Mouse (Mus musculus) mature B cell (primary cell): ENCODE measurements around the gene Furin.

Experiments used
- in situ Hi-C: fragments of 300-500 bp; cut with MboI; formaldehyde crosslinking; loops from 2 replicates; pipeline ENCODE4 v1.14.3; 2019

The Furin gene

GRCm38 (mm10) chr7:80341793-80342192 lies 63.4 kb downstream of the Furin start:
- in situ Hi-C loops, result no loop called here

GRCm38 (mm10) chr7:80340793-80341192 lies 64.4 kb downstream of the Furin start, which contains the start of gene Unc45a:
Unc45a (minus strand) TSS chr7:80341005.
- in situ Hi-C loops, result no loop called here

DNA sequence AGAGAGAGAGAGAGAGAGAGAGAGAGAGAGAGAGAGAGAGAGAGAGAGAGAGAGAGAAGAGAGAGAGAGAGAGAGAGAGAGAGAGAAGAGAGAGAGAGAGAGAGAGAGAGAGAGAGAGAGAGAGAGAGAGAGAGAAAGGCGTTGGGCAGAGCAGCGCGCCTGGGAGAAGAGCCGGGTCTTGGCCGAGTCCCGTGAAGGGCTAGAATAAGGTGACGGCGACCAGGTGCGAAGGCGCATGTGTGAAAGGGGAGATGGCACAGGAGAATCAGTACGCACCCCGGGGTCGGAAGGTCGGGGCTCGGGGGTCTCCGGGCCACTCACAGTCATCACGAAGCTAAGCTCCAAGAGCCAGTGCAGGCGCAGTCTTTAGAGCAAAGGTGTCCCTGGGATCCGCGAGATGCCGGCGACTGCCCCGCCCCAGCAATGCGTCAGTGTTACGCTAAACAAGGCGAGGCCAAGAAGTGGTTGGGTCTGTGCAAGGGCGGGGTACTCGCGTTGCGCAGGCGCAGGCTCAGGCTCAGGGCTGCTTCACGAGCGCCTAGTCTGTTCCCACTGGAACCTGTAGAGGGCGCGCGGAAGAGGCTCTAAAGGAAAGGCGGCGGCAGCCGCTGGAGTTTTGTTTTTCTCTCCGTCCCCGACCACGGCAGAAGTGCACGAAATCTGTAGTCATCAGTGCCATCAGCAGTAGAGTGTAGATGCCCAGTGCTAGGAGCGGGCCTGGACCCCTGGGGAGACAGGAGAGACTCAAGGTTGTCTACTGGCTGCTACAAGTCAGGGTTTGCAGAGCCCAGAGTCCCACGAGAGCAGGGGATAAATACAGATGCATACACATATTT lies 65.2 kb downstream of the Furin start:
- in situ Hi-C loops, result loop anchor here (5.0 kb wide), 1 partner anchor 32 kb away; the partner anchor contains the start of gene Man2a2

DNA sequence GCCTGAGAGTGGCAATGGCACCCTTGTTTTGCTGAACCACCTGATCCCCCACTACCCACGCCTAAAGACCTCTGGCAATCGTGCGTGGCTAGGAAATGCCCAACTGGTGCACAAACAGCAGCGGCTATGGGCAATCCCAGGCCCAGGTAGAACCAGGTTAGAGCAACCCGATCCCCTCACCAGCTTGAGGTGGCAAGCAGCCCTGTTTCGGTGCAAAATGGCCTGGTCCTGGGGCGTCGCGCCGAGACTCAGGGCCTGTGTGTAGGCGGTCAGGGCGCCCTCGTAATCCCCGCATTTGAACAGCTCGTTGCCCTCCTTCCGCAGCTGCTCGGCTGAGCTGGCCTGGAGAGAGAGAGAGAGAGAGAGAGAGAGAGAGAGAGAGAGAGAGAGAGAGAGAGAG lies 65.9 kb downstream of the Furin start:
- in situ Hi-C loops, result loop anchor here (5.0 kb wide), 1 partner anchor 33 kb away; the partner anchor contains the start of gene Man2a2
